ENCODE assay signal across 8 mouse cellular contexts in genomic region chr6:97463898-97464524, GRCm38 (mm10).
A peak's percentile ranks its signal among the peaks of the same experiment; 100 is the strongest.
DNase-seq lines count a peak whose midpoint lies in the region; ATAC-seq lines count a peak whose summit lies in the region.

No protein-coding gene starts in this region.

- no peak for DNase-seq in forebrain, embryonic 10.5 days (ENCODE audit: extremely low spot score, low spot score)
- peak; percentile 37 for DNase-seq in heart, postnatal 4 days
- peak; percentile 9 for DNase-seq in liver
- no peak for DNase-seq in retina, postnatal 1 day
- DNase-seq in layer of hippocampus, postnatal 10 days (ENCODE audit: low spot score in 2 of 2), result no peak

- ATAC-seq in forebrain, embryonic 16.5 days, result no peak
- no peak for ATAC-seq in embryonic facial prominence, embryonic 12.5 days (ENCODE audit: insufficient number of reproducible peaks, insufficient read depth, low FRiP score, low TSS enrichment)
- no peak for ATAC-seq in stomach, embryonic 16.5 days (ENCODE audit: insufficient read depth, low FRiP score)

- H3K27ac ChIP-seq in forebrain, embryonic 10.5 days, result peak overlapping the region; percentile 56; the same call in 1 of the 2 replicates
- H3K27ac ChIP-seq in forebrain, embryonic 16.5 days (ENCODE audit: low read length), result no peak overlapping the region; the same call in 1 of the 2 replicates
- peak overlapping the region; percentile 38; the same call in 1 of the 2 replicates for H3K27ac ChIP-seq in embryonic facial prominence, embryonic 12.5 days
- no peak overlapping the region for H3K27ac ChIP-seq in stomach, embryonic 16.5 days (ENCODE audit: low read length)

- H3K4me1 ChIP-seq in forebrain, embryonic 10.5 days, result peaks cover 27% of the 10 kb centered on the region
- peaks cover 35% of the 10 kb centered on the region for H3K4me1 ChIP-seq in forebrain, embryonic 16.5 days (replicated peaks; ENCODE audit: control insufficient read depth, insufficient read depth, low read length)
- peaks cover 8% of the 10 kb centered on the region; the same call in 1 of the 2 replicates for H3K4me1 ChIP-seq in embryonic facial prominence, embryonic 12.5 days
- no peaks in the 10 kb centered on the region for H3K4me1 ChIP-seq in stomach, embryonic 16.5 days (ENCODE audit: control insufficient read depth, insufficient read depth, low read length)

- no peaks in the 10 kb centered on the region for H3K27me3 ChIP-seq in forebrain, embryonic 10.5 days (ENCODE audit: poor library complexity, severe bottlenecking)
- H3K27me3 ChIP-seq in forebrain, embryonic 16.5 days (replicated peaks; ENCODE audit: control insufficient read depth, insufficient read depth, low read length), result no peaks in the 10 kb centered on the region
- H3K27me3 ChIP-seq in embryonic facial prominence, embryonic 12.5 days, result no peaks in the 10 kb centered on the region
- H3K27me3 ChIP-seq in stomach, embryonic 16.5 days (ENCODE audit: control insufficient read depth, insufficient read depth, low read length), result no peaks in the 10 kb centered on the region

- H3K9me3 ChIP-seq in forebrain, embryonic 10.5 days, result no peaks in the 10 kb centered on the region; the same call in 1 of the 2 replicates
- H3K9me3 ChIP-seq in forebrain, embryonic 16.5 days (ENCODE audit: control insufficient read depth, low read length), result no peaks in the 10 kb centered on the region
- no peaks in the 10 kb centered on the region for H3K9me3 ChIP-seq in embryonic facial prominence, embryonic 12.5 days
- H3K9me3 ChIP-seq in stomach, embryonic 16.5 days (replicated peaks; ENCODE audit: control insufficient read depth, low read length), result no peaks in the 10 kb centered on the region

- no peaks in the 10 kb centered on the region for H3K36me3 ChIP-seq in forebrain, embryonic 10.5 days (replicated peaks)
- no peaks in the 10 kb centered on the region for H3K36me3 ChIP-seq in forebrain, embryonic 16.5 days (ENCODE audit: control insufficient read depth, insufficient read depth)
- H3K36me3 ChIP-seq in embryonic facial prominence, embryonic 12.5 days, result no peaks in the 10 kb centered on the region
- H3K36me3 ChIP-seq in stomach, embryonic 16.5 days (ENCODE audit: control insufficient read depth, insufficient read depth, low read length), result no peaks in the 10 kb centered on the region

- no peak overlapping the region for H3K9ac ChIP-seq in forebrain, embryonic 16.5 days (replicated peaks; ENCODE audit: low read depth, low read length)
- no peak overlapping the region for H3K9ac ChIP-seq in embryonic facial prominence, embryonic 12.5 days
- H3K9ac ChIP-seq in stomach, embryonic 16.5 days (ENCODE audit: low read length), result peak overlapping the region; percentile 1; the same call in 1 of the 2 replicates

- no peak overlapping the region for H3K4me3 ChIP-seq in forebrain, embryonic 10.5 days
- no peak overlapping the region for H3K4me3 ChIP-seq in forebrain, embryonic 16.5 days (replicated peaks; ENCODE audit: low read length)
- H3K4me3 ChIP-seq in embryonic facial prominence, embryonic 12.5 days, result no peak overlapping the region
- H3K4me3 ChIP-seq in stomach, embryonic 16.5 days (replicated peaks; ENCODE audit: low read length), result no peak overlapping the region

- no peak overlapping the region for H3K4me2 ChIP-seq in forebrain, embryonic 16.5 days (ENCODE audit: low read length)
- H3K4me2 ChIP-seq in embryonic facial prominence, embryonic 12.5 days (replicated peaks), result 0 out of 2 replicates have a peak overlapping the region, but pooled peaks have one; percentile 11
- peak overlapping the region; percentile 27; the same call in 1 of the 2 replicates for H3K4me2 ChIP-seq in stomach, embryonic 16.5 days (ENCODE audit: low read depth, low read length)

- WGBS in forebrain, embryonic 10.5 days, result 71% methylated on average over 17 of the region's 17 CpGs
- WGBS in forebrain, embryonic 16.5 days, result 66% methylated on average over 17 of the region's 17 CpGs
- WGBS in embryonic facial prominence, embryonic 12.5 days, result 37% methylated on average over 17 of the region's 17 CpGs
- 52% methylated on average over 17 of the region's 17 CpGs for WGBS in stomach, embryonic 16.5 days

Comparison
In these comparisons a context has a peak if more than half of its experiments do, and no peak if none do; other contexts are left out.
1. H3K27ac ChIP-seq: peak in forebrain, embryonic 10.5 days (single experiment) and embryonic facial prominence, embryonic 12.5 days (single experiment); none in forebrain, embryonic 16.5 days (single experiment) and stomach, embryonic 16.5 days (single experiment).
2. DNase-seq: peak in heart, postnatal 4 days (single experiment) and liver (single experiment); none in forebrain, embryonic 10.5 days (single experiment), retina, postnatal 1 day (single experiment) and layer of hippocampus, postnatal 10 days (0 of 2).